Mouse (Mus musculus) mouse embryonic stem cell (cell line): ENCODE measurements around the gene Drg1.
"Not testable (repeated sequence)": the region's sequence is repeated elsewhere in the genome, so short reads cannot be mapped to it uniquely, and the experiment has no call there.

Experiments
- in situ Hi-C, 2 experiments: fragments of 300-500 bp; cut with MboI; formaldehyde crosslinking; loops; 1 replicate in 1 of 2; 3 replicates in 1 of 2; pipeline ENCODE4 v1.14.3; 2019 to 2020; ENCODE audit warnings: low sequenced_read_pairs in 2 of 2, low pct_unique_long_range_greater_than_20kb in 1 of 2, mixed read lengths in 1 of 2; ENCODE audit not compliant: unreplicated experiment in 1 of 2

The Drg1 gene

DNA sequence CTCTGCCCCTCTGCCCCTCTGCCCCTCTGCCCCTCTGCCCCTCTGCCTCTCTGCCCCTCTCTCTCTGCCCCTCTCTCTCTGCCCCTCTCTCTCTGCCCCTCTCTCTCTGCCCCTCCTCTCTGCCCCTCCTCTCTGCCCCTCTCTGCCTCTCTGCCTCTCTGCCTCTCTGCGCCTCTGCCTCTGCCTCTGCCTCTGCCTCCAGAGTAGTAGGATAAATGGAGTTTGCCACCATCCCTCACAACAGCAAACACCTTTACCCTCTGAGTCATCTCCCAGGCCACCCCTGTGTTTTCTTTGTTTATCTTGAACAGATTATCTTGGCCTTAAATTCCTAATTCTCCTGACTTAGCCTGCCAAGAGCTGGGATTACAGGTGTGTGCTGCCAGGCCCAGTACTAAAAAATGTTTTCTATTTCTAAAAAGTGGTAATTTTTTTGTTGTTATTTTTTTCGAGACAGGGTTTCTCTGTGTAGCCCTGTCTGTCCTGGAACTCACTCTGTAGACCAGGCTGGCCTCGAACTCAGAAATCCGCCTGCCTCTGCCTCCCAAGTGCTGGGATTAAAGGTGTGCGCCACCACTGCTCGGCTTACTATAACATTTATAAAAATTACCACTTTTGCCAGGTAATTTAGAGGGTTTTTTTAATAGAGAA lies 85.6 kb downstream of the Drg1 start:
- in situ Hi-C loops: not testable (repeated sequence)

DNA sequence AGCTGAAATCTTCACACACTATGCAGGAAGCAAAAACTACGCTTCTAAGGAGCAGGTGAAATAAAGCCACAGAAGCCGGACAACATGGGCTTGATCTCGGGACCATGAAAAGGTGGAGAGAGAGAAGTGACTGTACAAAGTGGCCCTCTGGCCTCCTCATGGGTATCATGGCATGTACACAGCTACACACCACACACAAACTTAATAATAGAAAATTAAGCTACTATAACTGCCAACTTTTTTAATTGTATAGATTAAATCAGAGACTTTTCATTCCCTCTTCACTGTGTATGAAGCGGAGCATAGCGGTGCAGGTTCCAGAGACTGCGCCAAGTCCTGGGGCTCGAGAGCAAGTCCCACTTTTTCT lies 86.5 kb downstream of the Drg1 start:
- in situ Hi-C loops: not testable (repeated sequence)

DNA sequence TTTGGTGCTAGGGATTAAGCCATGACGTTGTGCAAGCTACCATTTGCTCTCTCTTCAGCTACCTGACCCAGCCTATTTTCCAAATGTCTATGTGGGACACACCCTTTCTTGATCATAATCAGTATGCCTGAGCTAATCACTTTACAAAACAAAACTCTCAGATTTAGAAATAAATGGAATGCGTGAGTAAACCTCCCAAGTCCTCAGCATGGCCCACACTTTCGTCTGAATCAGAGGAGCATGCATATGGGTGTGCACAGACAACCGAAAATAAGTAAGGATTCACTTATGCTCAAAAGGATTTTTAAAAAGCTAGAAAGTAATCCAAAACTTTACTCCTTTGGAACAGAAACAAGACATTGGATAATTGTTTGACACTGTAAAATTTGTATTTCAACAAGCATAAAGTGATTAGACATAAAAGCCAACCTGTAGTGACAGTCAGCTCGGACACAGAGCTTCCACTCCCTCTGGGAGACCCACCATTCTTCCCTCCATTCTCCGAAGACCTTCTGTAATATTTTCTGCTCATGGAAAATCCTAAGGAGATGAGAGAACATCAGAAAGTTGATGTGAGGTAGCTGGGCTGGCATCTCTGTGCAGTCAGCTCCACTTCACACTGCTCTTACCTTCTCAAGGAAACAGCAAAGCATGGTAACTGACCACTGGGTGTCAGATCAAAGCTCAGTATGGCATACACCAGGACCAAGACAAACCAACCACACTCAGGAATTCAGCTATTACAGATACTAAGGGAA lies 87.1 kb downstream of the Drg1 start:
- in situ Hi-C loops: not testable (repeated sequence)

DNA sequence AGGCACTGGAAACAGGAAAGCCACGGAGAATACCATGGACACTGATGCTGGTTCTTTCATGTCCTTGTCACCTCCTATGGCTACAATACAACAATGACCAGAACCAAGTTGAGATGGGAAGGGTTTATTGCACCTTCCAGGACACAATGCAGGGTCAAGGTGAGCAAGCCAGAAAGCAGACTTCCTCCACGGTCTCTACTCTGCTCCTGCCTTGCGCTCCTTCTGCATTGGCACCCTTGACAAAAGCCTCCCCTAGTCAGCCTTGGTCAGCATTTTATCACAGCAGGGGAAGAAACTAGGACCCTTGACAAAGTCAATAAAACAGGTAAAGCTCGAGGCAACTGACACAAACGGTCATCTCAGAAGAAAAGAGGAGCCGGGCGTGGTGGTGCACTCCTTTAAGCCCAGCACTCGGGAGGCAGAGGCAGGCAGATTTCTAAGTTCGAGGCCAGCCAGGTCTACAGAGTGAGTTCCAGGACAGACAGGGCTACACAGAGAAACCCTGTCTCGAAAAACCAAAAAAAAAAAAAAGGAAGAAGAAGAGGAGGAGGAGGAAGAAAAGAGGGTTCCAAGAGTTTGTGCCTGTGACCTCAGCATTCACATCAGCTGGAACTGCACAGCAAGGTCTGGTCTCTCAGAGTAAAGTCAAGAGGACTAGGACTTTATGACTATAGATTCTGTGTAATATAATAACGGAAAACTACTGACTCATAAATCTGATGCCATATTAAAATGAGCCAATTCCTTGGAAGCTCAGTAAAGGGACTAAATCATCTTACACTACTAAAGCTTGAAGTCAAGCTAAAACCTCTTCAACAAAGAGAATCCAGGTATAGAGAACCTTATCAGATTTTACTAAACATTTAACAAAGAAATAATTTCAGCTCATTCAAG lies 92.5 kb downstream of the Drg1 start:
- in situ Hi-C loops: not testable (repeated sequence)

DNA sequence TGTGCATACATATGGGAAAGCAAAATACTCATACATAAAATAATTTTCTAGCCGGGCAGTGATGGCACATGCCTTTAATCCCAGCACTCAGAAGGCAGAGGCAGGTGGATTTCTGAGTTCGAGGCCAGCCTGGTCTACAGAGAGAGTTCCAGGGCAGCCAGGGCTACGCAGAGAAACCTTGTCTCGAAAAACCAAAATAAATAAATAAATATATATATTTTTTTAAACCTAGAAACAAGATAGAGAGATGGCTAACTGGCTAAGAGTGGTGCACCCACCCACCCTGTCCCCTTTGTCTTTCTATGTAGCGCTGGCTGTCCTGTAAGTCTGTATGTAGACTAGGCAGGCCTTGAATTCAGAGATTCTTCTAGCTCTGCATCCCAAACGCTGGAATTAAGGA lies 93.7 kb downstream of the Drg1 start:
- in situ Hi-C loops: not testable (repeated sequence)

DNA sequence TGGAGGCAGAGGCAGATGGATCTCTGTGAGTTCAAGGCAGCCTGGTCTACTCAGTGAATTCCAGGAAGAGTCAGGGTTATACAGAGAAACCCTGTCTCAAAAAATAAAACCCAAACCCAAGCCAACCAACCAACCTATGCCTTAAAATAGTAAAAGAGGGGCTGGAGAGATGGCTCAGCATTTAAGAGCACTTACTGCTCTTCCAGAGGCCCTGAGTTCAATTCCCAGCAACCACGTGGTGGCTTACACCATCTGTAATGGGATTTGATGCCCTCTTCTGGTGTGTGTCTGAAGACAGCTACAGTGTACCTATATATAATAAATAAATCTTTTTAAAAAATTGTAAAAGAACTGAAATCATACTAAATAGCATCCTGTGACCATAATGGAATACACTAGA lies 94.3 kb downstream of the Drg1 start:
- in situ Hi-C loops: not testable (repeated sequence)

DNA sequence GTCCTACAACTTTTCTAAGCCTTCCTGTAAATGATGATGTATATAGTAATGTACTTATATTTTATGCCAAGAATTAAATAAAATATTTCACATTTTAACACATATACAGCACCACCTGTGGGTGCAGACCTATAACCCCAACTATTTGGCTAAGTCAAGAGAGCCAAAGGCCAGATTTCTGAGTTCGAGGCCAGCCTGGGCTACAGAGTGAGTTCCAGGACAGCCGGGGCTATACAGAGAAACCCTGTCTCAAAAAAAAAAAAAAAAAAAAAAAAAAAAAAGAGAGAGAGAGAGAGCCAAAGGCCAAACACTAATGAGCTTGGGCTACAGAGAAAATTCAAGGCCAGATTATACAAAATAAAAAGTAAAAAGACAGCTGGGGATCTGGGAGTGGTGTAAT lies 97.2 kb downstream of the Drg1 start:
- in situ Hi-C loops: not testable (repeated sequence)

DNA sequence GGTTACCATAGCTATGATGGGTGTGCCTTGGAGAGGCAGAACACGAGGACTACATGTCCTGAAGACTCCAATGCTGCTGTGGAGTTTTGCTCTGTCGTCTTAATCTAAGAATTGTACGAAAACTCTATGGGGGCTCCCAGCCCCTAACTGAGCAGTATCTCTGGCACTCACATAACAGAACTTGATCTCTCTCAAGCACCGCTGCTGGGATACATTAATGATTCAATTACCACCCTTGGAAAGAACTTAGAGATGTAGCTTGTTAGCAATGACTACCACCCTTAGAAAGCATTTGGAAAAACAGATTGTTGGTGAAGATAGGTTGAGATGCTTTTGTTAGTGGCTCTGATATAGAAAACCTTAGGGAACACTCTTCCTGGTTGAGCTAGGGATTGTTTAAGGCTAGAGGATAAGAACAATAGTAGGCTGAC lies 98.6 kb downstream of the Drg1 start:
- in situ Hi-C loops: not testable (repeated sequence)

DNA sequence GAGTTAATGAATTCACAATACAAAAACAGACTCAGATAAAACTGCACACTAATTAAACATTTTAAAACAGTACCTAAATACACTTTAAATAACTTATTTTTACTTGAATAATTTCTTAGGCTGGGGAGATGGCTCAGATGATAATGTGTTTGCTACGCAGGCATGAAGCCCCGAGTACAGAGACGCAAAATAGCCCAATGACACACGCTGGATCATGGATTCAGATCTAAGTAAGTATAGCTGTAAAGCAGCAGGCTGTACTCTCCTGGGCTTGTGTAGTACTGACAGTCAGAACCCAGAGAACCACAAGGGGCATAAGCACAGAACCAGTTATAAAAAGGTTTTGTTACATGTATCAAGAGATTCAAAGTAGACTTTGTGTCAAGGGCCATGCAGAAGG lies 99.1 kb downstream of the Drg1 start:
- in situ Hi-C loops: not testable (repeated sequence)

DNA sequence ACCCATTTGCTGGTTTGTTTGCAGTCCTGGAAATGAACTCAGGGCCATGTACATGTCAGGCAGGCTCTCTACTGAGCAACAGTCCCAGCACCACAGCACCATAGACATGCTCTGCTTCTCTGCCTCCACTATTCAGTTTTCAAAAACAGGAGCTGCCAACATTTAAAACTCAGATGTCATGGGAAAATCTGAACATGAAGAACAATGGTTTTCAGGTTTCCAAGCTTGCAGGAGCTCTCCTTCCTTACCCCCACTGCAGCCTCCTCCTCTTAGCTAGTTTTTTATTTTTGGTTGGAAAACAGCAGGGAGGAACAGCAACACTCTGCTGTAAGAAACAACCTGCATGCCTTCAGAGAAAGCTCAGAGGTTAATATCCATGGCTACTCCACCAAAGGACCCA lies 99.9 kb downstream of the Drg1 start:
- in situ Hi-C loops: not testable (repeated sequence)

DNA sequence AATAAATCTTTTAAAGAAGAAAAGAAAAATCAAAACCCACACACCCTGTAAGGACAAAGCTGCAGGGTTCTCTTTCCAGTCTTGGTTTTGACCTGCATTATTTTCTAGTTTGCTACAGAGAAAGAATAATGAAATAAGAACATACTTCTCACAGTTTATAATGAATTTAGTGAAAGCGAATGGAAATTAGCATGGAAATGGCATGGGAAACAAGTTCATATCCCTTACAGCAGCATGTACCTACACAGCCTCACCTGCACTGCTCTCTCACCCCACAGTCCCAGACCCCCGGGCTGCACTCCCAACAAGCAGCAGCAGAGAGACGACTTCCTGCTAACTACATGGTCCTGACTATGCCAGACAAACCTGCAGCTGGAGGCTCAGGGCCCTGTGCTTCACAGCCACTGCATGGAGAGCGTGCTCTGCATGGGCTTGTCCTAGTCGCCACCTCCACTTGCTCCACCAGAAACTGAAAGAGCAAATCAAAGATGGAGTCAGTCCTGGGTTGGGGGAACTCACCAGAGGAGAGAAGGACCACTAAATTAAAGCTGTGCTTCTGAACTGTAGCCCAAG lies 100.9 kb downstream of the Drg1 start:
- in situ Hi-C loops: not testable (repeated sequence)

DNA sequence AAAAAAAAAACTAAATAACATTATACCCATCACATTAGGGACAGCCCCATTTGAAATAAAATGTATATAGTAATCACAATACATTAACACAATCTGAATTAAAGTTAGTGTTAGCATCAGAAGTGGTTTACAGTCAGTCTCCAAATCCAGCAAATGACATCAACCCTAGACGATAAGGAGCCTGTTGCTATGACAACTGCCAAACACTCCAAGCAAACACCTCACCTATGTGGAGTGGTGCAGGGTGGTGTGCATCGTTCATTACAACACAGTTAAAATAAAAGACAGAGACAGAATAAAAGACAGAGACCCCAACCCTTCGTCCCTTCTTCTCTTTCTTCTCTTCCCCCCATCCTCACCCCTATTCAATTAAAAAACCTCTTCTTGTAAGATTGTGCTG lies 102.6 kb downstream of the Drg1 start:
- in situ Hi-C loops: not testable (repeated sequence)

DNA sequence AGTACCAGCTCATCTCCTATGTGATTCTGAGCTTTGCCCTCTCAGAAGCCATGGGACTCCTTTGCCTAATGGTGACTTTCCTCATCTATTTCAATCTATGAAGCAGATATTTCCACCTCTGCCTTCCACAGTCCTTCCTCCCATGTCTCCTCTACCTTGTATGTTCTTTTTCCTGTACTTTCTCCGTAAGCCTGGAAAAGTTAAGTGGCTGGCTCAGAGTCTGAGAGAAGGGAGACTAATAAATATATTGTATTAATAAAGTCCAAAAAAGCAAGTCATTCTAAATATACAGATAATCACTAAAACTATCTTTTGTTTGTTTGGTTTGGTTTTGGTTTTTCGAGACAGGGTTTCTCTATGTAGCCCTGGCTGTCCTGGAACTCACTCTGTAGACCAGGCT lies 103.1 kb downstream of the Drg1 start:
- in situ Hi-C loops: not testable (repeated sequence)

DNA sequence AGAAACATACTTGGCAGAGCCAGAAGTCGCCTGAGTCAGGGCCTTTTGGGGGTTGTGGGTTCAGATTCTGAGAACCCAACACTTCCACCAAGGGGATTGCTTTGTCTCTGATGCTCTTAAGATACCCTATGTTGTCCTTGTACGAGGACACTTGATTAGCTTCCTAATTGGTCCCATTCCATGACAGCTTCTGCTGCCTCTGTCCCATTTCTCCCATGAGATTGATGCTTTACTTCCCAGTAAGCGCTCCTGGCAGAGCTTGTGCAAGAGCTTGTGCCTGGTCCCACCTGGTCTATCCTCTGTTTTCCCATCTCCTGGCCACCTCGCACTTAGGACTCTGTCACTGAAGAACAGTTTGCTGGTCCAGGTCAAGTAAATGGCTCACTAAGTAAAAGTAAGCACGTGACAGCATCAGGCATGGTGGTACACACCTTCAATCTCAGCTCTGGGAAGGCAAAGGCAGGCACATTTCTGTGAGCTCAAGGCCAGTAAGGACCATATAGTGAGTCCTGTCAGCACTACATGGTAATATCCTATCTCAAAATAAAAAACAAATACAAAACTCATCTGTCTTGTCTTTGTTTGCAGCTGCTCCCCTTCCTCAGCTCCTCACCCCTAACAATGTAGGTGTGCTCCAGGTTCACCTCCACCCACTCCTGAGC lies 103.8 kb downstream of the Drg1 start:
- in situ Hi-C loops: not testable (repeated sequence)

DNA sequence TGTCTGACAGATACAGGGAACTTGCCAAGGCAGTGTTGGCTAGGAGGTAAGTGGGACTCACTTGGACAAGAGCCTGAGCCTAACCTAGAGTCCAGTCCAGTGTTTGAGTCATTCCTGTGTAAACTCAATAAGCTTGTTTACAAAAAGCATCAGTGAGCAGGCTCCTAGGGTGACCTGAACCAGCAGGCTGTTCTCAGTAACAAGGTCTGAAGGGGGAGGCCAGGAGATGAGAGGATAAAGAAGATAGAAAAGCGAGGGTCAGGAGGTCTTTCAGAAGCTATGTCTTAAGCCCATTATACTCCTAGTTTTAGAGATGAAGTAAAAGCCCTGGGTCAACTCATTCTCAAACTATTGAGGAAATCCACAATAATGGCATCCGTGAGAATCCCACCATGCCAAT lies 104.8 kb downstream of the Drg1 start:
- in situ Hi-C loops: not testable (repeated sequence)

DNA sequence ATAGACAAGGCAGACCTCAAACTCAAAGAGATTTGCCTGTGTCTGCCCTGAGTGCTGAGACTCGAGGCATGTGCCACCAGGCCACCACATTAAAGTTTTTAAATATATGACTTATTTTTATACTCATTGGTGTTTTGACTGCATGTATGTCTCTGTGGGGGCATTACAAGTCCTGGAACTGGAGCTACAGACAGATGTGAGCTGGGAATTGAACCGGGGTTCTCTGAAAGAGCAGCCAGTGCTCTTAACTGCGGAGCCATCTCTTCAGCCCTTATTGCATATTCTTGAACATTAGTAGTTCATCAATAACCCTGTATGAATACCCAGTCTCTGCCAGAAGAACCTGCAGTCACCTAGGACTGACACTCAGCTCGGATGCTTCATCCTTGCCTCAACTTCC lies 107.4 kb downstream of the Drg1 start:
- in situ Hi-C loops: not testable (repeated sequence)

DNA sequence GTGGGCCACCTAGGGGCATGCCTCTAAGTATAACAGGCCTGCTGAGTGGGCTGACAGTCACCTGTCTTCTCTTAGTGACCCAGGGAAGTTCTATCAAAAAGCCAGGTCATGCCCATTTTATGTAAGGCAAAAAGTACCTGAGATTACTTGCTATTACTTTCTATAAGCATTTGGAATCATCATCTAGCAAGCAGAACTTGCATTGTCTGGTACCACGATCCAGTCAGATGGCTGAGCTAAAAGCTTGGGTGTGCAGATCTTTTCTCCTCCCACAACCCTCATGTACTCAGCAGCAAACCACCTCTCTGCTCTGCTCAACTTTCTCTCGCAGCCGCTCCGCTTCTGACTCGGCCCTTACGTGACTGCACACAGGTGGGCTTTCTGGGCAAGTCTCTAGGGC lies 108.2 kb downstream of the Drg1 start:
- in situ Hi-C loops: not testable (repeated sequence)

DNA sequence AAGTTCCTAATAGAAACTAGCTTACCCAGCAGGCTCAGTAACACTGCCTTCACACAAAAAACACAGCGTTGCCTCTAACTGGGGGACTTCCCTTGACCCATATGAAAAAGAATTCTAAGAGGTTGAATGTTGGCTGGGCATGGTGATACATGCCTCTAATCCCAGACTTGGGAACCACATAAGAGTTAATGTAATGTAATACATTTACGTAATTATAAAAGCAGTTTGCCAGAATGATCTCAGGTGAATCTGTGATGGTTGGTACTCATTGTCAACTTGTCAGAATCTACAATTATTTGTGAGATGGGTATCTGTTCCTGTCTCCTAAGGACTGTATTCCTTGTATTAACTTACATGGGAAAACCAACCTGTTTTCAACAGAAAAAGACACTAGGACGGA lies 109.2 kb downstream of the Drg1 start:
- in situ Hi-C loops: not testable (repeated sequence)
